Mouse (Mus musculus) spleen, adult 2 months (tissue): Measurements from ENCODE around the gene Gm10192. TPM values are rescaled to one million over a fixed set of nuclear protein-coding genes. Genes with fewer than 3 reads are reported as not detected.

Experiments used
- DNase-seq, 2 experiments: peaks; one replicate each; pipeline versions ENCODE4 v3.0.0 to v3.0.0-alpha.2; 2012 to 2021; ENCODE audit warnings: low spot score in 2 of 2, low read depth in 1 of 2
- H3K27ac ChIP-seq: fragments of 200-500 bp; 2 replicates; pipeline ENCODE4 v1.5.1; 2012; ENCODE audit warnings: low read length, inconsistent platforms; ENCODE audit not compliant: insufficient read depth
- H3K27me3 ChIP-seq: fragments of 200-500 bp; 2 replicates; pipeline ENCODE4 v1.6.1; 2012; ENCODE audit warnings: mild to moderate bottlenecking, moderate library complexity, low read length, inconsistent platforms; ENCODE audit not compliant: control insufficient read depth, insufficient read depth
- H3K36me3 ChIP-seq: fragments of 200-500 bp; 2 replicates; pipeline ENCODE4 v1.6.1; 2012; ENCODE audit warnings: mild to moderate bottlenecking, low read length, inconsistent platforms; ENCODE audit not compliant: control insufficient read depth, insufficient read depth
- H3K4me1 ChIP-seq: fragments of 200-500 bp; 2 replicates; pipeline ENCODE4 v1.6.1; 2011; ENCODE audit warnings: inconsistent platforms; ENCODE audit not compliant: control insufficient read depth, insufficient read depth, insufficient read length
- H3K4me3 ChIP-seq: fragments of 200-500 bp; 2 replicates; pipeline ENCODE4 v1.5.1; 2011; ENCODE audit warnings: mild to moderate bottlenecking, inconsistent platforms; ENCODE audit not compliant: insufficient read depth, insufficient read length; ENCODE audit errors: extremely low read depth
- CTCF ChIP-seq: fragments of 200-500 bp; IDR thresholded peaks from 2 replicates; pipeline ENCODE4 v1.5.1; 2011; ENCODE audit warnings: mild to moderate bottlenecking, inconsistent platforms; ENCODE audit not compliant: insufficient read depth, insufficient read length, insufficient replicate concordance; ENCODE audit errors: extremely low read depth
- POLR2A ChIP-seq: fragments of 200-500 bp; IDR thresholded peaks from 2 replicates; pipeline ENCODE4 v1.6.1; 2011; ENCODE audit warnings: low read depth, low read length, inconsistent platforms
- WGBS: fragments of 180-500 bp; shearing (Covaris S2); methylation state at CpG from one replicate; pipeline ENCODE4 v1.1.7; 2018; 5-methylcytosine and 5-hydroxymethylcytosine counted together
- polyA plus RNA-seq: library from polyadenylated mRNA; depleted of rRNA; stranded (reverse); fragments of >200 nt; gene quantifications from 2 replicates; pipeline ENCODE4 v1.2.3, GENCODE M21; 2012

Gene Gm10192
- polyA plus RNA-seq, 1 experiment, result not detected

- 80% methylated on average over 2 of the region's 2 CpGs for WGBS
- no peak for DNase-seq
- no peak overlapping the region for H3K4me3 ChIP-seq
- H3K36me3 ChIP-seq, result no peaks in the 10 kb centered on the region
- no peaks in the 10 kb centered on the region for H3K4me1 ChIP-seq
- no peaks in the 10 kb centered on the region for H3K27me3 ChIP-seq
- H3K27ac ChIP-seq, result no peak overlapping the region
- TF ChIP-seq CTCF (no peak), POLR2A (no peak)
Observed at GRCm38 (mm10) chr4:97180396-97180795, 2.6 kb downstream of the Gm10192 start.

GRCm38 (mm10) chr4:97156841-97157345, 26.1 kb downstream of the Gm10192 start:
- H3K4me1 ChIP-seq, result no peaks in the 10 kb centered on the region
- H3K4me3 ChIP-seq, result no peak overlapping the region
- 83% methylated on average over 10 of the region's 10 CpGs for WGBS
- no peaks in the 10 kb centered on the region for H3K36me3 ChIP-seq
- H3K27me3 ChIP-seq, result no peaks in the 10 kb centered on the region
- DNase-seq, result no peak
- H3K27ac ChIP-seq, result no peak overlapping the region
- TF ChIP-seq CTCF, result no peak
- TF ChIP-seq POLR2A, result no peak

GRCm38 (mm10) chr4:97156084-97156483, 26.9 kb downstream of the Gm10192 start:
- Histone ChIP-seq H3K36me3 (no peaks in the 10 kb centered on the region), H3K4me3 (no peak overlapping the region), H3K4me1 (no peaks in the 10 kb centered on the region), H3K27me3 (no peaks in the 10 kb centered on the region), H3K27ac (no peak overlapping the region)
- TF ChIP-seq POLR2A, result no peak
- TF ChIP-seq CTCF, result no peak
- no peak for DNase-seq
- 82% methylated on average over 3 of the region's 3 CpGs for WGBS

DNA sequence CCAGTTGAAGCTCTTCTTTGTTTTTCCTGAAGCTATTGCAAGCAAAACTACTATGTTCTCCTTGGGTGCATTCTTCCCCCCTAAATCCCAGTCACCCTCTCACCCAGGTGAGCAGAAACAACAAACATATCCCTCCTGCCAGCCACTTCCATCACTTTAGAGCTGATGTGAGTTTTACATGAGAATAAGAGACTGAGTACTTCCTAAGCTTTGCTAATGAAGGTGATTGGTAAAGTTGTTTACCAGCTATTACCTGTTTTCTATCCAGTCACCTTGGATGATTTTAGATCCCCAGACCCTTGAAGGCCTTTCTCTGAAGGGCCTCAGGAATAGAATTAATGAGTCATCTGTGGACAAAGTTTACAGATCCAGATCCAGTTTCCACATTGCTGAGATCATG, 29.4 kb downstream of the Gm10192 start:
- H3K27me3 ChIP-seq, result no peaks in the 10 kb centered on the region
- H3K27ac ChIP-seq, result no peak overlapping the region
- no peak for TF ChIP-seq POLR2A
- TF ChIP-seq CTCF, result no peak
- no peak for DNase-seq
- H3K4me1 ChIP-seq, result no peaks in the 10 kb centered on the region
- H3K4me3 ChIP-seq, result no peak overlapping the region
- no peaks in the 10 kb centered on the region for H3K36me3 ChIP-seq

DNA sequence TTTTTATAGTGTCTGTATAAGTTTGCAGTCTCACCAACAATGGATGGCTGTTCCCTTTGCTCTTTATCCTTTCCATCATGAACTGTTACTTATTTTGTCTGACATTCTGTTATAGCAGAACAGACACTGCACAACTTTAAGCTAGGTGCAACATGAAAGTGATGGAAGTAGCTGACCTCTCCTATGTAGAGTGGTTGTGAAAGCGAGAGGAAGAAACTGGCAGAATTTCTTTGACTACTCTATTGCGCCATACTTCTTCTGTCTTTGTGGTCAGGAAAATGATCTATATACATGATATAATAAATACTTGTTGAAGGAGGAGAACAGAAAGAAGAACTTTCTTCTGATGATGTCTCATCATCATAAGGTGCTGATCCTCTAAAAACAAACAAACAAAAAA, 40.5 kb downstream of the Gm10192 start:
- WGBS, result 85% methylated on average over 2 of the region's 2 CpGs

More for the DNA sequence above, 40.5 kb downstream of the Gm10192 start:
- no peaks in the 10 kb centered on the region for H3K4me1 ChIP-seq
- DNase-seq, result no peak
- no peak overlapping the region for H3K27ac ChIP-seq
- no peaks in the 10 kb centered on the region for H3K27me3 ChIP-seq
- no peak for TF ChIP-seq CTCF
- TF ChIP-seq POLR2A, result no peak
- H3K36me3 ChIP-seq, result no peaks in the 10 kb centered on the region
- H3K4me3 ChIP-seq, result no peak overlapping the region
